Mouse (Mus musculus) olfactory bulb, adult 2 months (tissue): ENCODE results near the gene Spata13.

Experiments used
- CTCF ChIP-seq: fragments of 200-500 bp; IDR thresholded peaks from 2 replicates; pipeline ENCODE4 v1.5.1; 2012; ENCODE audit warnings: low read depth, mild to moderate bottlenecking, low read length, moderate library complexity; ENCODE audit not compliant: insufficient read depth
- POLR2A ChIP-seq: fragments of 200-500 bp; IDR thresholded peaks from 2 replicates; pipeline ENCODE4 v1.6.1; 2012; ENCODE audit warnings: mild to moderate bottlenecking, low read depth, low read length, moderate library complexity; ENCODE audit not compliant: insufficient read depth

DNA sequence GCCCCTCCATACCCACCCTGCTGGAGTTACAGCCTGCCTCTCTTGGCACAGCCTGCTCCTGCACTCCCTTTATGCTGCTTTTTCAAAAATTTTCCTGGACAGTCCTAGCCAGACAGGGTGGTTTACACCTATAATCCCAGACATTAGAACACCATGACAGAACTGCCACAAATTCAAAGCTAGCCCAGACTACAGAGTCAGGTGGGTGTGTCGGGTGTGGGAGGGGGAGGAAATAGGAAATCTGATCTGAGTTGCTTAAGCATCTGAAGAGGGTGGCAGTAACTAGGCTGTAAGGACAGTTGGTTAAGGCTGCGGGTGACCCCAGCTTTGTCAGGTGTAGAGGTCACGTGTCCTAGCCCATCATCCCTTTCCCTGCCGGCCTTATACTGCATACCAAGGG lies 93.3 kb downstream of the Spata13 start:
- TF ChIP-seq CTCF: no peak
- TF ChIP-seq POLR2A: no peak
